Mouse (Mus musculus) erythroblast, embryonic 14.5 days (primary cell): ENCODE measurements around the gene Trappc10.

Experiments used
- GATA1 ChIP-seq: IDR thresholded peaks from 2 replicates; pipeline ENCODE4 v1.6.1; 2012; ENCODE audit warnings: low read length, inconsistent platforms, mixed read lengths
- TAL1 ChIP-seq: IDR thresholded peaks from 3 replicates; pipeline ENCODE4 v1.6.1; 2012; ENCODE audit warnings: low read length, inconsistent platforms, mixed read lengths

GRCm38 (mm10) chr10:78159906-78160305 is 84.5 kb downstream of the Trappc10 start:
- TF ChIP-seq TAL1 (no peak), GATA1 (no peak)
